In the genomic region with DNA sequence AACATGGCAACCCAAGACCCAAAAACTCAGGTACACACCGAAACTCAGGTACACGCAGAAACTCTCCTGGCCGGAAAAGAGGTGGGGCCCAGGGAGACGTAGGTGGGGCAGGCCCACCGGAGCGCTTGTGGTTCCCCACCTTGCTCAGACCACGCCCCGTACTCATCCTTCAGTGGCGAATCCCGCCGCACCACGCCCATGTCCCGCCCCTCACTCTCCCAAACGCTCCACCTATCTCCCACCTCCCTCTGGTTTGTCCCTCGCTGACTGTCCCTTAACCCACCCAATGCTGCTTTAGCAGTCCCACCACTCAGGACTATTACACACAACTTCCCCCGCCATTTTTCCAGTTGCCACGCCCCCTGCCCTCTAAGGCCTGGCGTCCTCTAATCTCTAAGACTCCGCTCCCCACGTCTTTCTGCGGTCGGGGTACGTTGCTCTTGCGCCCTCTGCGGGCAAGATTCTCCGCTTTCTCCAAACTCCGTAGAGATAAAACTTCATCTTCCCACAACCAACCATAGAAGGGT, we compare ENCODE assay signal across 8 mouse cellular contexts. TPM values are rescaled to one million over a fixed set of nuclear protein-coding genes. Genes with fewer than 3 reads are reported as not detected.
DNase-seq lines count a peak whose midpoint lies in the region; ATAC-seq and TF ChIP-seq lines count a peak whose summit lies in the region.

No protein-coding gene starts in this region.

- 0 out of 2 replicates have a peak, but pooled peaks cover 3% of the 10 kb centered on the region for H3K4me1 ChIP-seq in hindbrain, postnatal 0 days (ENCODE audit: insufficient read depth, low read length)

- H3K9me3 ChIP-seq in hindbrain, postnatal 0 days (ENCODE audit: low read length) = no peaks in the 10 kb centered on the region

- H3K27ac ChIP-seq in hindbrain, postnatal 0 days = peak overlapping the region; percentile 72; the same call in 1 of the 2 replicates

- peaks cover 10% of the 10 kb centered on the region for H3K27me3 ChIP-seq in hindbrain, postnatal 0 days (ENCODE audit: insufficient read depth, low read length)

- TF ChIP-seq CTCF in hindbrain, postnatal 0 days (IDR thresholded peaks at IDR 0.05; ENCODE audit: low read depth) = peak; percentile 78

- under 1% methylated on average over 27 of the region's 27 CpGs for WGBS in hindbrain, postnatal 0 days

- DNase-seq in R1 (ENCODE audit: low read depth, low spot score) = peak; percentile 99
- peak; percentile 51 to 67 for DNase-seq in cerebellum, postnatal 25 days
- peak; percentile 82 to 85 for DNase-seq in gastrocnemius, adult 8-10 months (ENCODE audit: low spot score in 2 of 2)
- peak; percentile 86 for DNase-seq in hindbrain, postnatal 0 days (ENCODE audit: low spot score)
- peak; percentile 63 to 73 for DNase-seq in left cerebral cortex, postnatal 25 days (ENCODE audit: low spot score in 2 of 2)
- DNase-seq in mesoderm, embryonic 11.5 days (ENCODE audit: low read depth, low spot score) = peak; percentile 95
- peak; percentile 69 for DNase-seq in right cerebral cortex, postnatal 25 days
- peak; percentile 85 to 91 for DNase-seq in urinary bladder, postnatal 4 days (ENCODE audit: low spot score in 2 of 2)

- 0 out of 2 replicates have a peak overlapping the region, but pooled peaks have one; percentile 48 for H3K9ac ChIP-seq in hindbrain, postnatal 0 days (replicated peaks; ENCODE audit: low read length)

- H3K36me3 ChIP-seq in hindbrain, postnatal 0 days (ENCODE audit: insufficient read depth, low read length) = no peaks in the 10 kb centered on the region

- peak; percentile 73 for ATAC-seq in hindbrain, postnatal 0 days

- peak overlapping the region; percentile 51 for H3K4me3 ChIP-seq in hindbrain, postnatal 0 days (ENCODE audit: low read length)

- H3K4me2 ChIP-seq in hindbrain, postnatal 0 days (ENCODE audit: low read depth, low read length) = peak overlapping the region; percentile 85

- intact Hi-C loops in left cerebral cortex, postnatal 25 days (cut with DNase I) = loop anchor here (1.0 kb wide), 1 partner anchor 25 kb away; no protein-coding TSS in a partner anchor

RNA-seq across cellular contexts. Expression of gene Arhgef17, which starts 0.6 kb away (rescaled TPM):
- 10 to 100 TPM; 33.5 to 44.3 (median 38.1) TPM for total RNA-seq in gastrocnemius, adult 8-10 months (2022)
- 72.3 and 74.5 TPM in 2 replicates for total RNA-seq in hindbrain, postnatal 0 days (2014; rRNA removed)
- polyA plus RNA-seq in hindbrain, postnatal 0 days (2015; fragmentation: Nextera tagmentation; extraction: Ambion mirVana) = 8.1 and 10.1 TPM in 2 replicates
- 100 to 1,000 TPM; 109 to 120 TPM for total RNA-seq in left cerebral cortex, postnatal 25 days (2021)

RNA-seq across cellular contexts. Expression of gene P2ry6, which starts 41.9 kb away (rescaled TPM):
- total RNA-seq in gastrocnemius, adult 8-10 months (2022) = 1 to 10 TPM in 2 of 4 experiments, under 1 TPM in 2; 0.53 to 1.2 (median 0.94) TPM
- total RNA-seq in hindbrain, postnatal 0 days (2014; rRNA removed) = 1.5 and 3.5 TPM in 2 replicates
- polyA plus RNA-seq in hindbrain, postnatal 0 days (2015; fragmentation: Nextera tagmentation; extraction: Ambion mirVana) = 3.4 and 3.6 TPM in 2 replicates
- total RNA-seq in left cerebral cortex, postnatal 25 days (2021) = 1 to 10 TPM; 2.5 to 4.1 TPM

Comparison
In these comparisons a context has a peak if more than half of its experiments do, and no peak if none do; other contexts are left out.
1. Peak in every context shown above with its lines: DNase-seq, ATAC-seq, H3K4me3 ChIP-seq and H3K27ac ChIP-seq.